8 mouse cellular contexts compared by ENCODE assay signal in genomic region chr3:88949786-88950575, GRCm38 (mm10). TPM values are rescaled to one million over a fixed set of nuclear protein-coding genes. Genes with fewer than 3 reads are reported as not detected.
DNase-seq lines count a peak whose midpoint lies in the region; ATAC-seq and TF ChIP-seq lines count a peak whose summit lies in the region.

No protein-coding gene starts in this region.

- H3K4me1 ChIP-seq in heart, embryonic 13.5 days: peaks cover 43% of the 10 kb centered on the region
- H3K4me1 ChIP-seq in kidney, postnatal 0 days (replicated peaks; ENCODE audit: insufficient read depth, low read length): peaks cover 6% of the 10 kb centered on the region; the same call in 1 of the 2 replicates
- peaks cover 55% of the 10 kb centered on the region for H3K4me1 ChIP-seq in liver, embryonic 12.5 days

- peak overlapping the region; percentile 95 for H3K4me3 ChIP-seq in heart, embryonic 13.5 days
- peak overlapping the region; percentile 91 for H3K4me3 ChIP-seq in kidney, postnatal 0 days (replicated peaks; ENCODE audit: low read depth, low read length)
- H3K4me3 ChIP-seq in liver, embryonic 12.5 days: peak overlapping the region; percentile 88

- under 1% methylated on average over 56 of the region's 92 CpGs for WGBS in heart, embryonic 13.5 days
- WGBS in kidney, postnatal 0 days: 0% methylated on average over 65 of the region's 92 CpGs
- WGBS in liver, embryonic 12.5 days (ENCODE audit: insufficient replicate concordance): 1% methylated on average over 83 of the region's 92 CpGs

- H3K27ac ChIP-seq in heart, embryonic 13.5 days (replicated peaks): peak overlapping the region; percentile 100
- peak overlapping the region; percentile 99 for H3K27ac ChIP-seq in kidney, postnatal 0 days
- peak overlapping the region; percentile 99 for H3K27ac ChIP-seq in liver, embryonic 12.5 days

- H3K9me3 ChIP-seq in heart, embryonic 13.5 days: no peaks in the 10 kb centered on the region
- H3K9me3 ChIP-seq in kidney, postnatal 0 days (replicated peaks; ENCODE audit: low read length): no peaks in the 10 kb centered on the region
- no peaks in the 10 kb centered on the region for H3K9me3 ChIP-seq in liver, embryonic 12.5 days (replicated peaks)

- H3K27me3 ChIP-seq in heart, embryonic 13.5 days (replicated peaks): no peaks in the 10 kb centered on the region
- H3K27me3 ChIP-seq in kidney, postnatal 0 days (ENCODE audit: insufficient read depth, low read length): no peaks in the 10 kb centered on the region
- no peaks in the 10 kb centered on the region for H3K27me3 ChIP-seq in liver, embryonic 12.5 days (replicated peaks)
- no peaks in the 10 kb centered on the region for H3K27me3 ChIP-seq in splenic B cell, adult 2 months (ENCODE audit: control insufficient read depth, insufficient read depth, low read length, poor library complexity, severe bottlenecking)

- peak overlapping the region; percentile 99 for H3K9ac ChIP-seq in heart, embryonic 13.5 days
- peak overlapping the region; percentile 80 for H3K9ac ChIP-seq in kidney, postnatal 0 days (ENCODE audit: low read depth, low read length)
- peak overlapping the region; percentile 92 for H3K9ac ChIP-seq in liver, embryonic 12.5 days

- peak overlapping the region; percentile 80 for H3K4me2 ChIP-seq in heart, embryonic 13.5 days
- H3K4me2 ChIP-seq in kidney, postnatal 0 days (ENCODE audit: low read length): peak overlapping the region; percentile 71
- H3K4me2 ChIP-seq in liver, embryonic 12.5 days: peak overlapping the region; percentile 78

- H3K36me3 ChIP-seq in heart, embryonic 13.5 days: no peaks in the 10 kb centered on the region
- H3K36me3 ChIP-seq in kidney, postnatal 0 days (ENCODE audit: insufficient read depth, low read length): no peaks in the 10 kb centered on the region
- no peaks in the 10 kb centered on the region for H3K36me3 ChIP-seq in liver, embryonic 12.5 days
- H3K36me3 ChIP-seq in splenic B cell, adult 2 months (ENCODE audit: control insufficient read depth, insufficient read depth, low read length, poor library complexity, severe bottlenecking): no peaks in the 10 kb centered on the region

- peak; percentile 75 for ATAC-seq in CD4-positive, CD25-positive, alpha-beta regulatory T cell, adult 4 months
- ATAC-seq in erythroid progenitor cell, adult 5-6 weeks (replicated peaks; ENCODE audit: low FRiP score, poor library complexity, severe bottlenecking): peak; percentile 82
- ATAC-seq in heart, embryonic 13.5 days (ENCODE audit: extremely low read depth, insufficient number of reproducible peaks, low FRiP score, low TSS enrichment): peak; percentile 84
- peak; percentile 90 for ATAC-seq in kidney, postnatal 0 days (replicated peaks; ENCODE audit: low FRiP score, low read depth)
- ATAC-seq in liver, embryonic 12.5 days: peak; percentile 85

- peak; percentile 87 for DNase-seq in brain, embryonic 18.5 days (ENCODE audit: low read depth, low spot score)
- DNase-seq in kidney, postnatal 0 days (ENCODE audit: low spot score): peak; percentile 96
- peak; percentile 91 for DNase-seq in naive thymus-derived CD4-positive, alpha-beta T cell, adult 2 months (ENCODE audit: low read depth)
- peak; percentile 83 for DNase-seq in splenic B cell, adult 2 months (ENCODE audit: low read depth, low spot score)

- no peak for TF ChIP-seq CTCF in kidney, postnatal 0 days (IDR thresholded peaks at IDR 0.05; ENCODE audit: low read depth)

RNA-seq across cellular contexts. Expression of gene Ash1l, which starts 0.4 kb away (rescaled TPM):
- polyA plus RNA-seq in CD4-positive, CD25-positive, alpha-beta regulatory T cell, adult 4 months (2017; shearing (Covaris generic)): 10 to 100 TPM; 43.9 to 46.1 TPM
- total RNA-seq in erythroid progenitor cell, adult 5-6 weeks (2015; ENCODE audit: low replicate concordance): 71.7 and 82.9 TPM in 2 replicates
- total RNA-seq in erythroid progenitor cell, adult 5-6 weeks (2017; ENCODE audit: low replicate concordance): 69.7 and 70.7 TPM in 2 replicates
- polyA plus RNA-seq in heart, embryonic 13.5 days (2015; fragmentation: Nextera tagmentation; extraction: Ambion mirVana): 12.4 and 12.8 TPM in 2 replicates
- 13.0 and 14.2 TPM in 2 replicates for polyA plus RNA-seq in kidney, postnatal 0 days (2015; fragmentation: Nextera tagmentation; extraction: Ambion mirVana)
- polyA plus RNA-seq in liver, embryonic 12.5 days (2016; fragmentation: Nextera tagmentation; extraction: Ambion mirVana): 8.0 and 8.9 TPM in 2 replicates

RNA-seq across cellular contexts. Expression of gene Dap3, which starts 1.0 kb away (rescaled TPM):
- 100 to 1,000 TPM; 152 to 189 TPM for polyA plus RNA-seq in CD4-positive, CD25-positive, alpha-beta regulatory T cell, adult 4 months (2017; shearing (Covaris generic))
- 63.8 and 81.7 TPM in 2 replicates for total RNA-seq in erythroid progenitor cell, adult 5-6 weeks (2015; ENCODE audit: low replicate concordance)
- 18.3 and 46.8 TPM in 2 replicates for total RNA-seq in erythroid progenitor cell, adult 5-6 weeks (2017; ENCODE audit: low replicate concordance)
- polyA plus RNA-seq in heart, embryonic 13.5 days (2015; fragmentation: Nextera tagmentation; extraction: Ambion mirVana): 125 and 132 TPM in 2 replicates
- 150 and 151 TPM in 2 replicates for polyA plus RNA-seq in kidney, postnatal 0 days (2015; fragmentation: Nextera tagmentation; extraction: Ambion mirVana)
- 133 and 139 TPM in 2 replicates for polyA plus RNA-seq in liver, embryonic 12.5 days (2016; fragmentation: Nextera tagmentation; extraction: Ambion mirVana)

RNA-seq across cellular contexts. Expression of gene Msto1, which starts 36.2 kb away (rescaled TPM):
- polyA plus RNA-seq in CD4-positive, CD25-positive, alpha-beta regulatory T cell, adult 4 months (2017; shearing (Covaris generic)): 10 to 100 TPM; 21.0 to 36.5 TPM
- 1.4 TPM in 1 of 2 replicates, not detected in the other for total RNA-seq in erythroid progenitor cell, adult 5-6 weeks (2015; ENCODE audit: low replicate concordance)
- total RNA-seq in erythroid progenitor cell, adult 5-6 weeks (2017; ENCODE audit: low replicate concordance): 1.8 and 3.9 TPM in 2 replicates
- polyA plus RNA-seq in heart, embryonic 13.5 days (2015; fragmentation: Nextera tagmentation; extraction: Ambion mirVana): 48.6 and 52.3 TPM in 2 replicates
- 53.1 and 58.0 TPM in 2 replicates for polyA plus RNA-seq in kidney, postnatal 0 days (2015; fragmentation: Nextera tagmentation; extraction: Ambion mirVana)
- polyA plus RNA-seq in liver, embryonic 12.5 days (2016; fragmentation: Nextera tagmentation; extraction: Ambion mirVana): 24.3 and 26.5 TPM in 2 replicates

Comparison
In these comparisons a context has a peak if more than half of its experiments do, and no peak if none do; other contexts are left out.
1. Peak in every context shown above with its lines: DNase-seq, ATAC-seq, H3K4me3 ChIP-seq and H3K27ac ChIP-seq.